Mouse (Mus musculus) stomach, postnatal 0 days (tissue): ENCODE measurements around the gene Tmbim1. TPM values are rescaled to one million over a fixed set of nuclear protein-coding genes. Genes with fewer than 3 reads are reported as not detected.
A peak's percentile ranks its signal among the peaks of the same experiment; 100 is the strongest.
"Not testable (repeated sequence)": the region's sequence is repeated elsewhere in the genome, so short reads cannot be mapped to it uniquely, and the experiment has no call there.

Experiments
- ATAC-seq: fragments of 200-750 bp; cut with Nextera tagmentation; 2 replicates; pipeline ENCODE4 v1.8.0; 2017; ENCODE audit not compliant: low FRiP score, low TSS enrichment
- DNase-seq: peaks from one replicate; pipeline ENCODE4 v3.0.0-alpha.2; 2016; ENCODE audit warnings: low spot score
- H3K27ac ChIP-seq: fragments of 300-500 bp; sonication (generic); replicated peaks from 2 replicates; pipeline ENCODE4 v1.5.1; 2014; ENCODE audit warnings: mild to moderate bottlenecking, control low read depth
- H3K27me3 ChIP-seq: fragments of 300-500 bp; sonication (generic); 2 replicates; pipeline ENCODE4 v1.6.1; 2014; ENCODE audit warnings: low read length; ENCODE audit not compliant: control insufficient read depth, insufficient read depth
- H3K36me3 ChIP-seq: fragments of 300-500 bp; sonication (generic); 2 replicates; pipeline ENCODE4 v1.6.1; 2014; ENCODE audit warnings: low read length, mixed read lengths; ENCODE audit not compliant: control insufficient read depth, insufficient read depth
- H3K4me1 ChIP-seq: fragments of 300-500 bp; sonication (generic); replicated peaks from 2 replicates; pipeline ENCODE4 v1.6.1; 2014; ENCODE audit warnings: antibody characterized with exemption; ENCODE audit not compliant: control insufficient read depth, insufficient read depth
- H3K4me2 ChIP-seq: fragments of 300-500 bp; sonication (generic); replicated peaks from 2 replicates; pipeline ENCODE4 v1.6.1; 2014; ENCODE audit warnings: low read depth, mild to moderate bottlenecking, control low read depth, moderate library complexity
- H3K4me3 ChIP-seq: fragments of 300-500 bp; sonication (generic); 2 replicates; pipeline ENCODE4 v1.5.1; 2014; ENCODE audit warnings: low read depth, low read length, control low read depth
- H3K9ac ChIP-seq: fragments of 300-500 bp; sonication (generic); 2 replicates; pipeline ENCODE4 v1.6.1; 2014; ENCODE audit warnings: mild to moderate bottlenecking, low read length, control low read depth, mixed read lengths
- H3K9me3 ChIP-seq: fragments of 300-500 bp; sonication (generic); 2 replicates; pipeline ENCODE4 v1.6.1; 2016; ENCODE audit warnings: low read length; ENCODE audit not compliant: control insufficient read depth
- CTCF ChIP-seq: IDR thresholded peaks from 2 replicates; pipeline ENCODE4 v1.5.1; 2016; ENCODE audit warnings: antibody characterized with exemption, low read depth, mild to moderate bottlenecking, moderate library complexity
- EP300 ChIP-seq: optimal IDR thresholded peaks from 2 replicates; pipeline ENCODE3; 2016; ENCODE audit warnings: antibody characterized with exemption
- WGBS: fragments of 180-500 bp; shearing (Covaris S2); extraction: QIAGEN DNeasy Blood & Tissue Kit; methylation state at CpG from one replicate; pipeline ENCODE4 v1.1.7; 2014; 5-methylcytosine and 5-hydroxymethylcytosine counted together
- polyA plus RNA-seq: library from polyadenylated mRNA; unstranded; fragments of >200 nt; fragmentation: Nextera tagmentation; extraction: Ambion mirVana; gene quantifications from 2 replicates; pipeline ENCODE4 v1.2.1, GENCODE M21; 2015

Tmbim1 gene
- polyA plus RNA-seq, 1 experiment from 2014 or later = 109 TPM

- peak overlapping the region; percentile 73 for H3K27ac ChIP-seq
- TF ChIP-seq CTCF = no peak
- no peak for TF ChIP-seq EP300
Measured at GRCm38 (mm10) chr1:74332930-74333329, 27.5 kb upstream of the Tmbim1 start.

GRCm38 (mm10) chr1:74332241-74332763, 26.9 kb upstream of the Tmbim1 start:
- Histone ChIP-seq H3K9ac (peak overlapping the region; percentile 47; the same call in 1 of the 2 replicates), H3K4me1 (no peaks in the 10 kb centered on the region), H3K4me2 (peak overlapping the region; percentile 73), H3K9me3 (no peaks in the 10 kb centered on the region), H3K27me3 (no peaks in the 10 kb centered on the region), H3K36me3 (no peaks in the 10 kb centered on the region), H3K4me3 (peak overlapping the region; percentile 51), H3K27ac (peak overlapping the region; percentile 73)
- ATAC-seq = peak; percentile 92
- 0% methylated on average over 36 of the region's 36 CpGs for WGBS
- TF ChIP-seq EP300 = no peak
- peak; percentile 72 for TF ChIP-seq CTCF
- DNase-seq = peak; percentile 97

More at GRCm38 (mm10) chr1:74332930-74333329, 27.5 kb upstream of the Tmbim1 start:
- Histone ChIP-seq H3K4me3 (peak overlapping the region; percentile 51), H3K9ac (peak overlapping the region; percentile 47), H3K9me3 (no peaks in the 10 kb centered on the region), H3K36me3 (no peaks in the 10 kb centered on the region), H3K27me3 (no peaks in the 10 kb centered on the region), H3K4me2 (peak overlapping the region; percentile 73), H3K4me1 (no peaks in the 10 kb centered on the region)
- WGBS = 6% methylated on average over 9 of the region's 9 CpGs
- DNase-seq (no peak), ATAC-seq (no peak)

GRCm38 (mm10) chr1:74331046-74331681, 25.7 kb upstream of the Tmbim1 start:
- Histone ChIP-seq H3K4me1 (no peaks in the 10 kb centered on the region), H3K9ac (no peak overlapping the region), H3K27me3 (no peaks in the 10 kb centered on the region), H3K9me3 (no peaks in the 10 kb centered on the region), H3K4me3 (no peak overlapping the region), H3K36me3 (no peaks in the 10 kb centered on the region), H3K27ac (peak overlapping the region; percentile 72), H3K4me2 (no peak overlapping the region)
- 54% methylated on average over 4 of the region's 4 CpGs for WGBS
- ATAC-seq (peak; percentile 11; the same call in 1 of the 2 replicates), DNase-seq (no peak)
- TF ChIP-seq CTCF (no peak), EP300 (no peak)

- Histone ChIP-seq H3K27ac (peak overlapping the region; percentile 72), H3K9ac (no peak overlapping the region), H3K4me3 (no peak overlapping the region), H3K27me3 (no peaks in the 10 kb centered on the region), H3K4me2 (no peak overlapping the region), H3K4me1 (no peaks in the 10 kb centered on the region), H3K36me3 (no peaks in the 10 kb centered on the region), H3K9me3 (no peaks in the 10 kb centered on the region)
- ATAC-seq (no peak), DNase-seq (no peak)
- TF ChIP-seq CTCF = no peak
- no peak for TF ChIP-seq EP300
- 44% methylated on average over 7 of the region's 7 CpGs for WGBS
Measured at GRCm38 (mm10) chr1:74329899-74330431, 24.5 kb upstream of the Tmbim1 start.

GRCm38 (mm10) chr1:74326916-74327315, 21.5 kb upstream of the Tmbim1 start:
- H3K27ac ChIP-seq, H3K4me3 ChIP-seq, H3K27me3 ChIP-seq, ATAC-seq, H3K9me3 ChIP-seq, DNase-seq, H3K4me2 ChIP-seq, H3K9ac ChIP-seq, H3K36me3 ChIP-seq, H3K4me1 ChIP-seq: not testable (repeated sequence)
- TF ChIP-seq CTCF = peak; percentile 49
- 77% methylated on average over 2 of the region's 2 CpGs for WGBS

- H3K4me1 ChIP-seq = no peaks in the 10 kb centered on the region
- no peak overlapping the region for H3K4me2 ChIP-seq
- no peaks in the 10 kb centered on the region for H3K36me3 ChIP-seq
- H3K27me3 ChIP-seq = no peaks in the 10 kb centered on the region
- no peak overlapping the region for H3K9ac ChIP-seq
- DNase-seq = peak; percentile 37
- H3K9me3 ChIP-seq = no peaks in the 10 kb centered on the region
- 29% methylated on average over 3 of the region's 3 CpGs for WGBS
- H3K4me3 ChIP-seq = no peak overlapping the region
- no peak for TF ChIP-seq CTCF
- no peak for TF ChIP-seq EP300
- 0 out of 2 replicates have a peak overlapping the region, but pooled peaks have one; percentile 45 for H3K27ac ChIP-seq
- ATAC-seq = peak; percentile 74; the same call in 1 of the 2 replicates
Measured at GRCm38 (mm10) chr1:74321396-74321795, 16.0 kb upstream of the Tmbim1 start.
